Mouse (Mus musculus): Measurements from ENCODE around the gene Gmfg. TPM values are rescaled to one million over a fixed set of nuclear protein-coding genes. Genes with fewer than 3 reads are reported as not detected.

Gmfg gene
- polyA plus RNA-seq, 1 experiment from 2014 or later, result 2.8 TPM

GRCm38 (mm10) chr7:28417368-28417767 lies 19.9 kb upstream of the Gmfg start:
- Histone ChIP-seq H3K36me3 (ENCODE audit: poor library complexity, severe bottlenecking) (peaks cover 99% of the 10 kb centered on the region), H3K27me3 (no peaks in the 10 kb centered on the region), H3K4me3 (no peak overlapping the region), H3K9ac (no peak overlapping the region), H3K27ac (no peak overlapping the region), H3K9me3 (replicated peaks) (no peaks in the 10 kb centered on the region), H3K4me1 (no peaks in the 10 kb centered on the region), H3K4me2 (no peak overlapping the region)
- no peak for ATAC-seq

GRCm38 (mm10) chr7:28418096-28418670 lies 19.1 kb upstream of the Gmfg start:
- ATAC-seq, result no peak
- Histone ChIP-seq H3K4me2 (no peak overlapping the region), H3K27ac (no peak overlapping the region), H3K36me3 (ENCODE audit: poor library complexity, severe bottlenecking) (peaks cover 99% of the 10 kb centered on the region), H3K9me3 (replicated peaks) (no peaks in the 10 kb centered on the region), H3K4me3 (no peak overlapping the region), H3K4me1 (no peaks in the 10 kb centered on the region), H3K9ac (no peak overlapping the region), H3K27me3 (no peaks in the 10 kb centered on the region)
- 86% methylated on average over 8 of the region's 8 CpGs for WGBS

- no peak for ATAC-seq
- peaks cover 94% of the 10 kb centered on the region for H3K36me3 ChIP-seq (ENCODE audit: poor library complexity, severe bottlenecking)
- H3K9me3 ChIP-seq (replicated peaks), result no peaks in the 10 kb centered on the region
- WGBS, result 100% methylated on average over 2 of the region's 2 CpGs
- H3K27ac ChIP-seq, result no peak overlapping the region
- no peaks in the 10 kb centered on the region for H3K4me1 ChIP-seq
- no peak overlapping the region for H3K4me3 ChIP-seq
- no peak overlapping the region for H3K9ac ChIP-seq
- H3K4me2 ChIP-seq, result no peak overlapping the region
- H3K27me3 ChIP-seq, result no peaks in the 10 kb centered on the region
Observed at GRCm38 (mm10) chr7:28419416-28419815, 17.8 kb upstream of the Gmfg start.

- H3K9ac ChIP-seq, result no peak overlapping the region
- 100% methylated on average over 1 of the region's 1 CpGs for WGBS
- no peaks in the 10 kb centered on the region for H3K9me3 ChIP-seq (replicated peaks)
- no peak overlapping the region for H3K27ac ChIP-seq
- peaks cover 62% of the 10 kb centered on the region for H3K36me3 ChIP-seq (ENCODE audit: poor library complexity, severe bottlenecking)
- ATAC-seq, result no peak
- H3K4me2 ChIP-seq, result no peak overlapping the region
- no peaks in the 10 kb centered on the region for H3K4me1 ChIP-seq
- no peak overlapping the region for H3K4me3 ChIP-seq
- H3K27me3 ChIP-seq, result no peaks in the 10 kb centered on the region
Observed at GRCm38 (mm10) chr7:28423018-28423417, 14.2 kb upstream of the Gmfg start.

GRCm38 (mm10) chr7:28427738-28428137 lies 9.5 kb upstream of the Gmfg start:
- peaks cover 11% of the 10 kb centered on the region for H3K4me1 ChIP-seq

GRCm38 (mm10) chr7:28430512-28430911 lies 6.7 kb upstream of the Gmfg start:
- Histone ChIP-seq H3K27ac (no peak overlapping the region), H3K4me3 (no peak overlapping the region), H3K4me1 (peaks cover 39% of the 10 kb centered on the region), H3K36me3 (ENCODE audit: poor library complexity, severe bottlenecking) (peaks cover 8% of the 10 kb centered on the region), H3K4me2 (no peak overlapping the region), H3K9ac (no peak overlapping the region), H3K27me3 (no peaks in the 10 kb centered on the region), H3K9me3 (replicated peaks) (no peaks in the 10 kb centered on the region)
- ATAC-seq, result no peak
- WGBS, result 90% methylated on average over 1 of the region's 1 CpGs

More at GRCm38 (mm10) chr7:28427738-28428137, 9.5 kb upstream of the Gmfg start:
- Histone ChIP-seq H3K9ac (no peak overlapping the region), H3K4me2 (no peak overlapping the region), H3K4me3 (no peak overlapping the region), H3K36me3 (ENCODE audit: poor library complexity, severe bottlenecking) (peaks cover 20% of the 10 kb centered on the region), H3K27me3 (no peaks in the 10 kb centered on the region), H3K27ac (no peak overlapping the region), H3K9me3 (replicated peaks) (no peaks in the 10 kb centered on the region)
- ATAC-seq, result no peak

- no peak for ATAC-seq
- H3K9me3 ChIP-seq (replicated peaks), result no peaks in the 10 kb centered on the region
- H3K36me3 ChIP-seq (ENCODE audit: poor library complexity, severe bottlenecking), result peaks cover 8% of the 10 kb centered on the region
- H3K27me3 ChIP-seq, result no peaks in the 10 kb centered on the region
- 0 out of 2 replicates have a peak overlapping the region, but pooled peaks have one; percentile 30 for H3K9ac ChIP-seq
- H3K4me3 ChIP-seq, result no peak overlapping the region
- peaks cover 40% of the 10 kb centered on the region for H3K4me1 ChIP-seq
- WGBS, result 96% methylated on average over 2 of the region's 2 CpGs
- H3K4me2 ChIP-seq, result no peak overlapping the region
- no peak overlapping the region for H3K27ac ChIP-seq
Observed at GRCm38 (mm10) chr7:28432252-28432651, 5.0 kb upstream of the Gmfg start.

GRCm38 (mm10) chr7:28435660-28436259 lies 1.5 kb upstream of the Gmfg start:
- 0% methylated on average over 17 of the region's 70 CpGs for WGBS
- no peaks in the 10 kb centered on the region for H3K9me3 ChIP-seq (replicated peaks)
- peak overlapping the region; percentile 65 for H3K27ac ChIP-seq
- peaks cover 40% of the 10 kb centered on the region for H3K4me1 ChIP-seq
- peak overlapping the region; percentile 95 for H3K4me3 ChIP-seq
- H3K27me3 ChIP-seq, result no peaks in the 10 kb centered on the region
- H3K36me3 ChIP-seq (ENCODE audit: poor library complexity, severe bottlenecking), result peaks cover 4% of the 10 kb centered on the region
- peak overlapping the region; percentile 95 for H3K9ac ChIP-seq
- ATAC-seq, result peak; percentile 36
- H3K4me2 ChIP-seq, result peak overlapping the region; percentile 81

- Histone ChIP-seq H3K9me3 (replicated peaks) (no peaks in the 10 kb centered on the region), H3K36me3 (ENCODE audit: poor library complexity, severe bottlenecking) (peaks cover 4% of the 10 kb centered on the region), H3K27me3 (no peaks in the 10 kb centered on the region), H3K4me3 (peak overlapping the region; percentile 95), H3K4me1 (peaks cover 40% of the 10 kb centered on the region), H3K4me2 (peak overlapping the region; percentile 81), H3K9ac (peak overlapping the region; percentile 95), H3K27ac (peak overlapping the region; percentile 37; the same call in 1 of the 2 replicates)
- ATAC-seq, result peak; percentile 98
- WGBS, result under 1% methylated on average over 49 of the region's 64 CpGs
Observed at GRCm38 (mm10) chr7:28436271-28436904, 859 bp upstream of the Gmfg start.

- no peak for ATAC-seq
- no peak overlapping the region for H3K4me3 ChIP-seq
- H3K4me1 ChIP-seq, result peaks cover 26% of the 10 kb centered on the region
- no peak overlapping the region for H3K27ac ChIP-seq
- H3K27me3 ChIP-seq, result no peaks in the 10 kb centered on the region
- H3K9me3 ChIP-seq (replicated peaks), result no peaks in the 10 kb centered on the region
- no peaks in the 10 kb centered on the region; the same call in 1 of the 2 replicates for H3K36me3 ChIP-seq (ENCODE audit: poor library complexity, severe bottlenecking)
- H3K9ac ChIP-seq, result no peak overlapping the region
- no peak overlapping the region for H3K4me2 ChIP-seq
Observed at GRCm38 (mm10) chr7:28437964-28438363, 717 bp downstream of the Gmfg start.

- WGBS, result 85% methylated on average over 2 of the region's 2 CpGs
- Histone ChIP-seq H3K36me3 (ENCODE audit: poor library complexity, severe bottlenecking) (no peaks in the 10 kb centered on the region), H3K9ac (no peak overlapping the region), H3K27ac (no peak overlapping the region), H3K4me1 (peaks cover 18% of the 10 kb centered on the region), H3K4me2 (no peak overlapping the region), H3K27me3 (no peaks in the 10 kb centered on the region), H3K9me3 (replicated peaks) (no peaks in the 10 kb centered on the region), H3K4me3 (no peak overlapping the region)
- ATAC-seq, result no peak
Observed at GRCm38 (mm10) chr7:28438771-28439170, 1.5 kb downstream of the Gmfg start.

GRCm38 (mm10) chr7:28440739-28441138 lies 3.5 kb downstream of the Gmfg start:
- 55% methylated on average over 2 of the region's 2 CpGs for WGBS
- no peak overlapping the region for H3K4me2 ChIP-seq
- no peak for ATAC-seq

More at GRCm38 (mm10) chr7:28440739-28441138, 3.5 kb downstream of the Gmfg start:
- no peaks in the 10 kb centered on the region for H3K36me3 ChIP-seq (ENCODE audit: poor library complexity, severe bottlenecking)
- no peak overlapping the region for H3K27ac ChIP-seq
- no peaks in the 10 kb centered on the region for H3K4me1 ChIP-seq
- H3K4me3 ChIP-seq, result no peak overlapping the region
- H3K27me3 ChIP-seq, result peaks cover 3% of the 10 kb centered on the region; the same call in 1 of the 2 replicates
- H3K9me3 ChIP-seq (replicated peaks), result no peaks in the 10 kb centered on the region
- H3K9ac ChIP-seq, result peak overlapping the region; percentile 3; the same call in 1 of the 2 replicates
